Mouse (Mus musculus): ENCODE results near the gene H2-T24.
"Not testable (repeated sequence)": the region's sequence is repeated elsewhere in the genome, so short reads cannot be mapped to it uniquely, and the experiment has no call there.

Gene H2-T24

DNA sequence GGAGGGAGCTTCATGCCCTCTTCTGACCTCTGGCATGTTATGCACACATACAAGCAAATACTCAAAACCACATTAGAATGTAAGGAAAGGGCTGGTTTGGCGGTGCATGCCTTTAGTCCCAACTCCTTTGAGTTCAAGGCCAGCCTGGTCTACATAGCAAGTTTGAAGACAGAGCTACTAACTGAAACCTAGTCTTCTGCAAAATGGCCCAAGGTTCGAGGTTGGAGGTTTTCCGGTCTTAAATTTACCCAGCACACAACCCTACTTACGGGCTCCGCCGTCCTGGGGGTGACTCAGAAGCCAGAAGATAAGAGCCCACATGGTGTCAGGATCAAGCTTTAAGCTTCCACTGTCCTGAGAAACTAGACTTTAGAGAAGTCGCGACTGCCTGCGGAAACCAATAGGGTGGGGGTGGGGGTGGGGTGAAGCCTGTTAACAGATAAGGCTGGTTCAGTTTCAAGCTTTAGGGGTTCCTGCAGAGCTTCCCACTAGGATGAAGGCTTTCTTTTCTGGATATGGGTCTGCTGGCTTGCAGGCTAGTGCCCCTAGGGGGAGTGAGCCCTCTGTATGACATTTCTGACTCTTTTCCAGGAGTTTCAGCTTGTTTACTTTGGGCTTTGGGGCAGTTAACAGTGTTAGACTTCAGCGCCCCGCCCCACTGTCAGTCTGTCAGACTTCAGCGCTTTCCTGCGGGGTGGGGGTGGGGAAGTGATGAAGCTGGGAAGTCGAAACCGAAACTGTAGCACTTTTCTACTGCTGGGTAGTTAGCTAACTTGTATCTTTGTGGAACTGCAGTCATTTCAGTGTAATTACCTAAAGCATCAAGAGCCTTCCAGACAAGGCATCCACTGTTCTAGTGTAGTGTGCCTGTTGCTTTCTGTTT is at the start of gene H2-T24:
Gene H2-T24 (minus strand): TSS at position 370 of the 883 bp plus-strand sequence.
- peak; percentile 41 for DNase-seq (ENCODE audit: low spot score)

DNA sequence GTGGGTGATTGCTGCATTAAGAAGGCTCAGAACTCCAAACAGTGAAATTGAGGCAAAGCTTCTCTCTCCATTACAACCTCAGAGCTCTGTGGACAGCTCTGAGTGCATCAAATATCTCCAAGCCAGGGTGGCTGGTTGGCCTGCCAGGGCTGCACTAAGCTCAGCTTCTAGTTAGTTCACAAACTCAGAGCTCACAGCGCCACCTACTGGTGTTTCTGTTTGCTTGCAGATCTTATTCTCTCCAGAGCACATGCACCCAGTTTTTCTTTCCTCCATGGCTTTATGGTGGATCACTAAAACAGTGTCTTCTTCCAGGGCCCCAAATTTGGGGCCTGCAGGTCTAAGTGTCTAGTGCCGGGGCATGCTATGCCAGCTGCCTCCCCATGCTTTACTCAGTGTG is 40.5 kb upstream of the H2-T24 start:
- DNase-seq (ENCODE audit: low spot score): peak; percentile 84

DNA sequence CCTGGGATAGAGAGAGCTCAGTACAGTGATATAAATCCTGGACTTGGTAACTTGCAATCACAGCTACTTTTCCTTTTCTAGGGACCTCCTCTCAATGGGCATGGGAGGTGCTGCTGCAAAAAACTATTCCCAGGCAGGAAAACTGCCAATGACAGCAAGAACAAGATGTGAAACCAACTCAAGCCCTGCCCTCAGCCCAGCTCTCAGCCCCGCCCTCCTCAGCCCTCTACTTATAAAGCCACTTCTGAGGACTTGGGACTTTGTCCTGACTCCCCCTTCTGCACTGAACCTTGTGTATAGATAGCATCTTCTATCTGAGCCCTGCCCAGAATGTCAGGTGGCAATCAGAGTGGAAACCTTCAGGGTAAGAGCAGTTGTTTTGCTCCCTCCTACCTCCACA is 38.0 kb upstream of the H2-T24 start, which contains the start of gene Gm11127:
Gene Gm11127 (minus strand): TSS at position 10 of the 400 bp plus-strand sequence.
- DNase-seq (ENCODE audit: low spot score): not testable (repeated sequence)

DNA sequence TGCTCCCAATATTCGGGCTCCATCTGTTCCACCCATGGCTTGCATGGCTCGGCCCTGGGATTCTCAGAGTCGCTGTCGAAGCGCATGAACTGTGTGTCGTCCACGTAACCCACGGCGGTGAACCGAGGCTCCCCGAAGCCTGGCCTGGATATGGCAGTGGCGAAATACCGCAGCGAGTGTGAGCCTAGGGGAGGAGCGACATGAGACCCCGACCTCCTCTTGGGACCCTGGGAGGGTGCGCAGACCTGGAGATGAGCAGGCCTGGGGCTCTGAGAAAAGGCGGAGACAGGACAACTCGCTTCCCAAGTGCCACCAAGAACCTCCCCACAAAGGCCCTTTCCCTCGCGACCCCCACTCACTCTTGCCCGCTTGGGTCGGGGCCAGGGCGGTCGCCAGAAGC is 37.6 kb upstream of the H2-T24 start:
- DNase-seq (ENCODE audit: low spot score): not testable (repeated sequence)

DNA sequence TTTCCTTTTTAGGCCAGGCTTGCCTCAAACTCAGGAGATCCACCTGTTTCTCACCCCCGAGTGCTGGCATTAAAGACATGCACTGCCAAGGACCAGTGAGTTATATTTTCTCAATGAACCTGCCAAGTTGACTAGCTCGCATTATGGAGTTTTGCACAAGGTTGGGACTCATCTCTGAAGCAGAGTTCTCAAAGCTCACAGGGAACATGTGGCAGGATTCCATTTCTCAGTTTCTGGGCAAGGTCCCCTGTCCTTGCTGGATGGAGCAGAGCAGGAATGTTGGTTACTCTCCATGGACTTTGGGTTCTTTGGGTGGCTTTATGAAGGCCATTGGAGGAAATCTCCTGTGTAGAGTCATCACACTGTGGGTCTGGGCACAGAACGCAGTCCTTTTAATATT is 22.9 kb upstream of the H2-T24 start:
- no peak for DNase-seq (ENCODE audit: low spot score)

DNA sequence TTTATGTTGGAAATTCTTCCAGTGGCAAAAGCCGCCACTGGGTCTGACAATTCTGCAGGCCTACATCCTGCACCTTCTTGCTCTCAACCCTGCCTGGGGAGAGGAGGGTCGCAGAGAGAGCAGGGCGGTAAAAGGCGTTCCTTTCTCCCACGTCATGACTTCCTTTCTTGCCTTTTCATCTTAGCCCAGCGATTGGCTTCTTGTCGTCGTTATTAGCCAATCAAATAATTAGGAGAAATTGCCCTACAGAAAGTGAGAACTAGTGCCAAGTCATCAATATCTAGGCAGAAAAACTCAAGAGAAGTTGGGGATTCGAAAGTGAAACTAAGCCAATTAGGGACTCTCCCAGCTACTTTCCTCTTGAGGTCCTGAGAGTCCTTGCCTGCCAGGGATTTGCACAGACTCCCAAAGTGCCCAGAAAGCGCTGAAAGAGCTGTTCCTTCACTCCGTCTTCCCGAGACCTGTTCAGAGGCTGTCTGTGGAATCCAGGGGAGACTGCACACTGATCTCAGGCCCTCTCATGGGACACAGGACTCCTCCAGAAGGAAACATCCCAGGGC is 22.3 kb upstream of the H2-T24 start, which contains the start of the genes H2-T22 and Gm6034:
Gene H2-T22 (minus strand): TSS at position 138 of the 560 bp plus-strand sequence.
Gene Gm6034 (plus strand): TSS at position 352 of the 560 bp plus-strand sequence.
- DNase-seq (ENCODE audit: low spot score): peak; percentile 45

DNA sequence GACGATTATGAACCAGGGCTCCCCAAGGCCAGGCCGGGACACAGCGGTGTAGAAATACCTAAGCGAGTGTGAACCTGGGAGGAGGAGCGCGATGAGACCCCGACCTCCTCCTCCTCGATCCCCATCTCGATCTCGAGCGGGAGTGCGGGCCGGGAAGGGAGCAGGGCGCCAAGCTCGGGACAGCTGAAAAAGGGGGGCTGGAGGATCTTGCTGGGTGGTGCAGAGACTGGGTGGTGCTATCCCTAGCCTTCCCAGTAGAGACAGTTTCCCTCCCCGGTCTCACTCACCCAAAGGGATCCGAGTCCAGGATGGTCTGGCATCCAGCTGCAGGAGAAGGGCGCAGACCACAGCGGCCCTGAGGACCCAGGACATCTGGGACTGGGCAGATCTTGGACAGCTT is 21.7 kb upstream of the H2-T24 start:
- not testable (repeated sequence) for DNase-seq (ENCODE audit: low spot score)

DNA sequence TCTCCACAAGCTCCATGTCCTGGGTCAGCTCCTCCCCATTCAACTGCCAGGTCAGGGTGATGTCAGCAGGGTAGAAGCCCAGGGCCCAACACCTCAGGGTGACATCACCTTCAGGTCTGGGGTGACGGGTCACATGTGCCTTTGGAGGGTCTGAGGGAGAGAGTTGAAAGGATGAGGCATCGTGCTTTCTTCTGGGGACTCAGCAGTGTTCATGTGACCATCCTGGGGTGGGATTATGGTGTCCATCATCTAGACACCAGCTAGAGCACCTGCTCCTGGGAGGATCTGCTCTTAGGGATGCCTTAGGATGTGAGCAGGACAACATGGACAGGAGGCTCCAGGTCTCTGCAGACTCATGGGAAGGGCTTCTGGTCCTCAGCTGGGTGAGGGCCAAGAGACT is 20.2 kb upstream of the H2-T24 start:
- not testable (repeated sequence) for DNase-seq (ENCODE audit: low spot score)

DNA sequence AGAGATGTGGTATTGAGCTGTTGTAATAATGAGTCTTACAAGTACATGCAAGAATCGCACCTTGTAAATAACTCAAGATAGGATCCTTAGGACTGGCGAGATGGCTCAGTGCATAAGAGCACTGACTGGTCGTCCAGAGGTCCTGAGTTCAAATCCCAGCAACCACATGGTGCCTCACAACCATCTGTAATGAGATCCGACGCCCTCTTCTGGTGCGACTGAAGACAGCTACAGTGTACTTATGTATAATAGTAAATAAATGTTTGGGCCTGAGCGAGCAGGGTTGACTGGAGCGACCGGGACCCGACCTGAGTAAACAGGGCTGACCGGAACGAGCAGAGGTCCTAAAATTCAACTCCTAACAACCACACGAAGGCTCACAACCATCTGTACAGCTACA is 15.8 kb upstream of the H2-T24 start:
- DNase-seq (ENCODE audit: low spot score): not testable (repeated sequence)

DNA sequence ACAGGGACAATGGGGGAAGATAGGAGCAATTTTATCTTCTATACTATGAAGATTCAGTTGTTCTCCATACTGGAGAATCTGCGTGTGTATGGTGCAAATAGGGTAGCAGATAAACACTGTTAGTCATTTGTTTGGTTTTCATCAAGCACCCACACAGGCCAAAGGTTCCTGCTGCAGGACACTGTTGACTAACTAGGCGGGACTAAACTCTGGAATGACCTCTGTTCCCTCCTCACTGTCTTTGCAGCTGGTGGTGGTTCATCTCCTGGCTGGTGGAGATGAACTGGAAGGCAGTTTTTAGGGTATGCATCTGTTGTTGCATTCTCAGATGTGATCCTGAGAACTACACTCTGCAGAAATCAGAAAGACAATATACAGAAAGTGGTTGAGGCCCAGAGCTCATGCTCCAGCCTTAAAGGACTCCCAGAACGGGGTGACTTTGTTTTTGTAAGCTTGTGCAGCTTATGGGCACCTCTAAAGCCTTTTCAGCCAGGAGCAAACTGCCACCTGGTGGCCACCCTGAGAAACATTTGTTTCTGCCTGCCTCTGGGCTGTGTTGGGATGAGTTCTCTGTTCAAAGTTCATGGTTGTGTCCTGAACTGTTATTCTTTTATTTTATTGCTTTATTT is 14.8 kb upstream of the H2-T24 start:
- not testable (repeated sequence) for DNase-seq (ENCODE audit: low spot score)

DNA sequence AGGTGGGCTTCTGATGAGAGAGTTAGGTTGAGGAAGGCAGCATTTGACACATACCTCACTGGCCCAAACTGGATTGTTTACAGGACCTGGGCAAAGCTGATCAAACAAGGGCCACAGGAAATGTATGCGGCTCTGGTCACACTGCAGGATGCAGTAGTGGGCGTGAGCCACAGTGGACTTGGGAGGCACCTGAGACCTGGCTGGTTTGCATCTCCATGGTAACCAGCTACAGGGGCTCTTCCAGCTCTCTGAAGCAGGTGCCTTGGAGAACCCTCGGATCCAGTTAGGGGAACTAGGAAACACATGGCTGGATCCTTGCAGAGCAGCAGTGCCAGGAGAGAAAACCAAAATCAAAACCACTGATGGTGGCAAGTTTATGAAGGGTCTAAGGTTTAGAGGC is 14.2 kb upstream of the H2-T24 start:
- DNase-seq (ENCODE audit: low spot score): not testable (repeated sequence)

DNA sequence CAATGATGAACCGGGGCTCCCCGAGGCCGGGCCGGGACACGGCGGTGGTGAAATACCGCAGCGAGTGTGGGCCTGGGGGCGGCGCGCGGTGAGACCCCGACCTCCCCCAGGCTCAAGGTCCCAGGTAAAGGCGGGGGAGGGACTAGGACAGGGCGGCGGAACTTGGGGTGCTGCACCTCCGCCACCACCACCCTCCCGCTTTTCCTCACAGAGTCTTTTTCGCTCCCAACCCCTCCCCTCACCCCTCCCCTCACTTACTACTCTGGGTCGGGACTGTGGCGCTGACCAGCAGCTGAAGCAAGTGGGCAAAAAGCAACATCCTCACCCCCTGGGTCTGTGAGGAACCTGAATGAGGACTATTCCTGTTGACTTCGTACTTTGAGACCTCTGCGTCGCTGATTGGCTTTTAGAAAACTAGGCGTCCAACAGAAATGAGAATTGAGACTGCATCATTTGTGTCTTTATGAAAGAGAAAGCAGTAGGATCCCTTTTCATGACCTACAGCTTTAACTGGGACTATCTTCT is 12.1 kb upstream of the H2-T24 start, which contains the start of gene H2-T23:
Gene H2-T23 (minus strand): TSS at position 505 of the 525 bp plus-strand sequence.
- DNase-seq (ENCODE audit: low spot score): peak; percentile 33

DNA sequence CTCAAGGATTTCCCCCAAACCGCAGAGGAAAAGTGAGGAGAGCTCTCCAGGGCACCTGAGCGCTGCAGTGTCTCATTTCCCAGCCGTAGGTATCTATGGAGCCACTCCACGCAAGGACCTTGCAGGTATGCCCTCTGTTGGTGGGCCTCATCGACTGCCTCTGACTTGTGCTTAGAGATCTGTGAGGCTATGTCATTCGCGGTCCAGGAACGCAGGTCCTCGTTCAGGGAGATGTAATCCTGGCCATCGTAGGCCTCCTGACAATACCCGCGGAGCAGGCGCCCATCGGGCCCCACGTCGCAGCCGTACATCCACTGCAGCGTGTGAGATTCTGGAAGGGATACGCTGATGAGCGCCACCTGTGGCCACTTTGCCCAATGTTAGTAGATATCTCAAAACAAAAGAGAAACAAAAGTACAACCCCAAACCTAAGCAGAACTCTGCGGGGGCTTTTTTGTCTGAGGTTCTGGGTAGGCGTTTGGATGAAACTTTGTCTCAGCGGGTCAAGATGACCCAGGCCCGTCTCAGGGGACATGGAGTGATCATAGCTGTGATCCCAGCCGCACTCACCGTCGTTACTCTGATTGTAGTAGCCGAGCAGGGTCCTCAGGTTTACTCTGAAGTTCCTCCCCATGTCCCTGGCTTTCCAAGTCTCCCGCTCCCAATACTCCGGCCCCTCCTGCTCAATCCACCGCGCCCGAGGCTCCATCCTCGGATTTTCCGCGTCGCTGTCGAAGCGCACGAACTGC is 11.4 kb upstream of the H2-T24 start:
- DNase-seq (ENCODE audit: low spot score): not testable (repeated sequence)

DNA sequence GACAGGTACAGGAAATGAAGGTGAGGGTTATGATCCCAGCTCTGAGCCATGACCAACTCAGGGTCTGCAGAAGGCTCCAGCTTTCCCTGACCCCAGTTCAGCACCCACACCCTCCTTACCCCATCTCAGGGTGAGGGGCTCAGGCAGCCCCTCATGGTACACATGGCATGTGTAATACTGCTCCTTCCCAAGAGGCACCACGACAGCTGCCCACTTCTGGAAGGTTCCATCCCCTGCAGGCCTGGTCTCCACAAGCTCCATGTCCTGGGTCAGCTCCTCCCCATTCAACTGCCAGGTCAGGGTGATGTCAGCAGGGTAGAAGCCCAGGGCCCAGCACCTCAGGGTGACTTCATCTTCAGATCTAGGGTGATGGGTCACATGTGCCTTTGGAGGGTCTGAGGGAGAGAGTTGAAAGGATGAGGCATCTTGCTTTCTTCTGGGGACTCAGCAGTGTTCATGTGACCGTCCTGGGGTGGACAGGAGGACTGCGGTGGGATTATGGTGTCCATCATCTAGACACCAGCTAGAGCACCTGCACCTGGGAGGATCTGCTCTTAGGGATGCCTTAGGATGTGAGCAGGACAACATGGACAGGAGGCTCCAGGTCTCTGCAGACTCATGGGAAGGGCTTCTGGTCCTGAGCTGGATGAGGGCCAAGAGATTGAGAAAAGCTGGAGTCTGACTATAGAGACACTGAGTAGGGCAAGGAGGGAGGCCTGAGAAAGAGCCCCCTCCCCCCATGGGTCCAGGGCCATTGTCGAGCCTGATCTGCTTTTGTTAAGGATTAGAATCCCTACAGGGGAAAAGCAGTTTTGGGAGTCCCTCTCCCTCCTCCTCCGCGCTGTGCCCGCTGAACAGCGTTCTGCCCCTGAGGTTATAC is 10.6 kb upstream of the H2-T24 start:
- not testable (repeated sequence) for DNase-seq (ENCODE audit: low spot score)

DNA sequence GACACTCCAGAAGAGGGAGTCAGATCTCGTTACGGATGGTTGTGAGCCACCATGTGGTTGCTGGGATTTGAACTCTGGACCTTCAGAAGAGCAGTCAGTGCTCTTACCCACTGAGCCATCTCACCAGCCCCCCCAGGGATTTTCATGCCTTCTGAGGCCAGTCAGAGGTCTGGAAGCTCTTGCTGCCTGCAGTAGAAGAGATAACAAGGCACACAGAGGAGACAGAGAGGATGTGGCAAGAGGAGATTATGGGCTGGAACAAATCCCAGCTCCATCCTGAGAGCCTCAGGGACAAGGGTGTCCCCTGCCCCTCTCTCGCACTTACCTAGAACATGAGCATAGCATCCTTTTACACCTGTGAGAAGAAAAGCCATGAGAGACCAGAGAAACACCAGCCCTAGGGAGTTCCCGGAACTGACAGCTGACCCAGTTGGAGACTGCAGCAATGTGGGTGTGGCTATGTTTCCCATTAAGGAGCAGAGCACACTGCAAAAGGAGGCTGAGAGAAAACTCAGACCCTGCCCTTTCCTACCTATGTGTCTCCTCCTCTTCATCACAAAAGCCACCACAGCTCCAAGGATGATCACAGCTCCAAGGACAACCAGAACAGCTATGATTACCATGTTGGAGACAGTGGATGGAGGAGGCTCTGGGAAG is 9.8 kb upstream of the H2-T24 start:
- not testable (repeated sequence) for DNase-seq (ENCODE audit: low spot score)

DNA sequence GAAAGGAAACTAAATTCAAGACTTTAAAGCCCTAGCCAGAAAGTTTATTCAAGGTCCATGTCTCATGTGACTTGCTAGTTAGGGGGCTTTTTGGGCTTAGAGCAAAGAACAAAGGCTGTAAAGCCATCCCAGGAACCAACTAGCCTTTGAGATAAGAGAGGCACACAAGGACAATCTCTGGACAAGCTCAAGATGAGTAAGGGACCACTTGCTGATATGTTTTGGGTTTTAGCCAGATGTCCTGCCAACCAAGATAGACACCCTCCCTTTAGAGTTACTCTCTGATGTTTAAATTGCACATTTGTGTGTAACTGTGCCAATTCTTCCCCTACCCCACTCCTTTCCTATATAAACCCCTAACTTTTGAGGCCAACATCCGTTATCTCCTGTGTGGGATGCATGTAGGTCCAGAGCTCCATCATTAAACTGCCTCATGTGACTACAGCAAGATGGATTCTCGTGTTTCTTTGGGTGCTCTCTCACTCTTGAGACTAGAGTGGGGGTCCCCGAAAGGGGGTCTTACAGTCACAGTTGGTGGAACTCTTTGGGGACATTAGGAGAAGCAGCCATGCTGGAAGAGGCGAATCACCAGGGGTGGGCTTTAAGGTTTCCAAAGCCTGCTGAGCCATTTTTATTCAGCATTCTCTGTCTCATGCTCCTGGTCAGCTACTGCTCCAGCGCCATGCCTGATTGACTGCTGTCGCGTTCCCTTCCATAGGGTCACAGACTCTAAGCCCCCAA is 8.7 kb upstream of the H2-T24 start:
- no peak for DNase-seq (ENCODE audit: low spot score)

DNA sequence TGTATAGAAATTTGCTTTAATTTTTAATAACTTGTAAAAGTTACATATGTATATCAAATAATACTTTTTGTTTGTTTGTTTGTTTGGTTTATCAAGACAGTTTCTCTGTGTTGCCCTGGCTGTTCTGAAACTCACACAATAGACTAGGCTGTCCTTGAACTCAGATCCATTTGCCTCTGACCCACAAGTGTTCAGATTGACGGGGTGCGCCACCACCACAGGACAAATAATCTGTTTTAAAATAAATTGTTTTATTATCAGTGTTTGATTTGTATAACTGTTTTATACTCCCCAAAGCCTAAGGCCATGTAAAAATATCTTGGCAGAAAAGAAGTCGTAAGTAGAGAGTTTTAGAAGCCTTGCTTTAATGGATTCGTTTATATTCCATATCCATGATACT is 7.3 kb upstream of the H2-T24 start:
- DNase-seq (ENCODE audit: low spot score): no peak

DNA sequence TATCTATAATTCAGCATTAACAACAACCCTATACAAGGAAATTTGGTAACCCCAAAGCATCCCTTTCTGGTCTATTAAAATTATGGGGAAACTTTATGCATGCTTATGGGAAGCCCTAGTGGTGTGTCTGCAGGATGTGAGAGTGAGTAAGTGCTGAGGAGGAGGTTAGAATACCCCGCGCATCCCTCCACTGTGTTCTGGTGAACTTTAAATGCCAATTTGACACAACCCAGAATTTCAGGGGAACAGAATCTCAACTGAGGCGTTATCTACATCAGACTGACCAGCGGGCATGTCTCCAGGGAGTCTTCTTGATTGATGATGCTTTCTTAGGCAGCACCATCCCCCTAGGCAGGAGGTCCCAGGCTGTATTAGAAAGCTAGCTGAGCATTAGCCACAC is 5.5 kb upstream of the H2-T24 start:
- DNase-seq (ENCODE audit: low spot score): no peak

DNA sequence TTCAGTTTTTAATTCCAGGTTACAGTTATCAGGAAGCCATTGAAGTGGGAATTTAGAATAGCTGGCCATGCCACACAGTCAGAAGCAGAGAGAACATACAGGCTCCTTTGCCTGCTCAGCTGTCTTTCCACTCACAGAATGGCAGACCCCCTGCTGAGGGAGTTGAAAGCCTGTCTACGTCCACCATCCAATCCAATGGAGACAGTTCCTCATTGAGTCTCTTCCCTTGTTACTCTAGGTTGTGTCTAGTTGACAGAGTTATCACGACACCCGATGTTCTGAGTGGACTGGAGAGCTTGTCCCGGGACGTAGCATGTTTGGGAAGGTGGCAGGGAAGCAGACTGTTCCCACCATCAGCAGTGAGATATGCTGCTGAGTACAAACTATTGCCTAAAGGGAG is 4.8 kb upstream of the H2-T24 start:
- DNase-seq (ENCODE audit: low spot score): no peak

All from ovary, postnatal 14 days (tissue).